Mouse (Mus musculus) intestine, embryonic 15.5 days (tissue): ENCODE data around the gene Klhl32. TPM values are rescaled to one million over a fixed set of nuclear protein-coding genes. Genes with fewer than 3 reads are reported as not detected.
"Not testable (repeated sequence)": the region's sequence is repeated elsewhere in the genome, so short reads cannot be mapped to it uniquely, and the experiment has no call there.

Experiments used
- ATAC-seq: fragments of 200-750 bp; cut with Nextera tagmentation; 2 replicates; pipeline ENCODE4 v1.8.0; 2017; ENCODE audit warnings: moderate TSS enrichment, moderate library complexity
- H3K27ac ChIP-seq: fragments of 300-500 bp; sonication (generic); 2 replicates; pipeline ENCODE4 v1.5.1; 2015; ENCODE audit warnings: mild to moderate bottlenecking, inconsistent platforms
- H3K27me3 ChIP-seq: fragments of 300-500 bp; sonication (generic); replicated peaks from 2 replicates; pipeline ENCODE4 v1.6.1; 2015; ENCODE audit warnings: inconsistent platforms
- H3K36me3 ChIP-seq: fragments of 300-500 bp; sonication (generic); 2 replicates; pipeline ENCODE4 v1.6.1; 2015; ENCODE audit warnings: inconsistent platforms
- H3K4me1 ChIP-seq: fragments of 300-500 bp; sonication (generic); replicated peaks from 2 replicates; pipeline ENCODE4 v1.6.1; 2015; ENCODE audit warnings: inconsistent platforms
- H3K4me2 ChIP-seq: fragments of 300-500 bp; sonication (generic); replicated peaks from 2 replicates; pipeline ENCODE4 v1.6.1; 2015; ENCODE audit warnings: mild to moderate bottlenecking, inconsistent platforms
- H3K4me3 ChIP-seq: fragments of 300-500 bp; sonication (generic); replicated peaks from 2 replicates; pipeline ENCODE4 v1.5.1; 2015; ENCODE audit warnings: inconsistent platforms
- H3K9ac ChIP-seq: fragments of 300-500 bp; sonication (generic); 2 replicates; pipeline ENCODE4 v1.6.1; 2015; ENCODE audit warnings: inconsistent platforms
- H3K9me3 ChIP-seq: fragments of 300-500 bp; sonication (generic); 2 replicates; pipeline ENCODE4 v1.6.1; 2016; ENCODE audit warnings: inconsistent platforms
- WGBS: fragments of 180-500 bp; shearing (Covaris S2); methylation state at CpG from one replicate; pipeline ENCODE4 v1.1.7; 2015; 5-methylcytosine and 5-hydroxymethylcytosine counted together
- polyA plus RNA-seq: library from polyadenylated mRNA; unstranded; fragments of >200 nt; fragmentation: Nextera tagmentation; extraction: Ambion mirVana; gene quantifications from 2 replicates; pipeline ENCODE4 v1.2.1, GENCODE M21; 2015

The Klhl32 gene
- polyA plus RNA-seq, 1 experiment from 2014 or later, result 3.6 TPM

GRCm38 (mm10) chr4:24714367-24714766 lies 136.6 kb downstream of the Klhl32 start:
- Histone ChIP-seq H3K36me3 (no peaks in the 10 kb centered on the region), H3K27ac (no peak overlapping the region), H3K9me3 (no peaks in the 10 kb centered on the region), H3K4me2 (no peak overlapping the region), H3K4me1 (no peaks in the 10 kb centered on the region), H3K4me3 (no peak overlapping the region), H3K9ac (no peak overlapping the region), H3K27me3 (no peaks in the 10 kb centered on the region)
- WGBS, result 83% methylated on average over 10 of the region's 10 CpGs
- no peak for ATAC-seq

DNA sequence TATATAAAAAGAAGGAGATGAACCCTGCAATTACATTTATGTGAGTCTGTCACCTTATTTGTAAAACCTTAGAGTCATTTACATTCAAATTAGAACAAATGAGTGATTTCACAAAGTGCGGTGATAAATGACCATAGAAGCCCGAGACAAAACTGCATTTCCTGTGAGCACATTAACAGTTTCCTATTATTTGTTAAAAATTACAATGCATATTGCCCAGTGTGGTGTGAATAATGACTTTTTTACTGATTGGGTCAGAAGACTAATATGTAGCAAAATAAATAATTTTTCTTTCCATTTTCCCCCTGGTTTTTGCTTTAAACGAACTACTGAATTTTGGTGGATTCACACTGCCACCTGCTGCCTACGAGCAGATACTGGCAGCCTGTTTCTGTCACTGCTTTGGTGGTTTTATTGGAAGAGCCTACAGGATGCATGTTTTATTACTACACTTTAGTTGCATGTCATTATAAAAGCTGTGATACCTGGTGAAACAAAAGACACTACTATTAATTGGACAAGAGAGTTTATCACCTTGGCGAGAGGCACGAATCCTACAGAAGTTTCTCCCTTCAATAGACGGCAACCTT lies 152.3 kb downstream of the Klhl32 start:
- 68% methylated on average over 7 of the region's 7 CpGs for WGBS
- Histone ChIP-seq H3K27ac (no peak overlapping the region), H3K9me3 (no peaks in the 10 kb centered on the region), H3K4me1 (no peaks in the 10 kb centered on the region), H3K4me3 (no peak overlapping the region), H3K36me3 (no peaks in the 10 kb centered on the region), H3K4me2 (no peak overlapping the region), H3K27me3 (no peaks in the 10 kb centered on the region), H3K9ac (no peak overlapping the region)
- ATAC-seq, result no peak

GRCm38 (mm10) chr4:24680080-24680479 lies 170.8 kb downstream of the Klhl32 start:
- 71% methylated on average over 2 of the region's 2 CpGs for WGBS
- no peak overlapping the region for H3K4me2 ChIP-seq
- no peaks in the 10 kb centered on the region for H3K27me3 ChIP-seq
- no peak overlapping the region for H3K27ac ChIP-seq
- H3K9ac ChIP-seq, result no peak overlapping the region
- no peak overlapping the region for H3K4me3 ChIP-seq
- H3K4me1 ChIP-seq, result no peaks in the 10 kb centered on the region
- no peaks in the 10 kb centered on the region for H3K9me3 ChIP-seq
- ATAC-seq, result no peak
- no peaks in the 10 kb centered on the region for H3K36me3 ChIP-seq

DNA sequence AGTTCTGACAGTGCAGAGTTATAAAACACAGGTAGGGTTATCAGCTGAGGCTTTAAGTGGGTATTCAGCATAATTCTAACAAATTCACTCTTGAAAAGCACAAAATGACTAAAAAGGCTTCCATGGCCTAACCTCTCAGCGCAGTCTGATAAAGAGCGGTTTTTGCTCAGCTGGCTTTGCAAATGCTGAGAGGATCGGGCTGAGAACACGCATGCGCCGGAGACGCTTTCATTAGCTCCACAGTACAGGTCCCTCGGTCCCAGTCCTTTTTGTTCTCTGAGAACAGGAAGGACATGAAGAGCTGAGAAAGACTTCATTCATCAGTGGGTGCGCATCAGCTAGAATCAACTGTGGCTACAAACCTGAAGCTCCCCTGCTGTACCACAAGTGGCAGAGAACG lies 180.9 kb downstream of the Klhl32 start:
- no peaks in the 10 kb centered on the region for H3K36me3 ChIP-seq
- H3K4me2 ChIP-seq, result no peak overlapping the region
- no peak overlapping the region for H3K4me3 ChIP-seq
- 89% methylated on average over 10 of the region's 10 CpGs for WGBS
- H3K27me3 ChIP-seq, result no peaks in the 10 kb centered on the region
- H3K4me1 ChIP-seq, result no peaks in the 10 kb centered on the region
- no peaks in the 10 kb centered on the region for H3K9me3 ChIP-seq
- no peak overlapping the region for H3K9ac ChIP-seq
- H3K27ac ChIP-seq, result no peak overlapping the region
- ATAC-seq, result no peak

- H3K4me1 ChIP-seq, result no peaks in the 10 kb centered on the region
- H3K4me2 ChIP-seq, result no peak overlapping the region
- H3K9me3 ChIP-seq, result no peaks in the 10 kb centered on the region
- H3K9ac ChIP-seq, result no peak overlapping the region
- no peak overlapping the region for H3K4me3 ChIP-seq
- no peak overlapping the region for H3K27ac ChIP-seq
- H3K27me3 ChIP-seq, result no peaks in the 10 kb centered on the region
- ATAC-seq, result no peak
- no peaks in the 10 kb centered on the region for H3K36me3 ChIP-seq
- WGBS, result 88% methylated on average over 6 of the region's 6 CpGs
Measured at GRCm38 (mm10) chr4:24659218-24659617, 191.7 kb downstream of the Klhl32 start.

- H3K36me3 ChIP-seq, H3K27ac ChIP-seq, H3K4me1 ChIP-seq, H3K4me2 ChIP-seq, H3K9me3 ChIP-seq, H3K27me3 ChIP-seq, H3K4me3 ChIP-seq, H3K9ac ChIP-seq, ATAC-seq: not testable (repeated sequence)
- WGBS, result 91% methylated on average over 7 of the region's 8 CpGs
Measured at GRCm38 (mm10) chr4:24644735-24645134, 206.2 kb downstream of the Klhl32 start.

DNA sequence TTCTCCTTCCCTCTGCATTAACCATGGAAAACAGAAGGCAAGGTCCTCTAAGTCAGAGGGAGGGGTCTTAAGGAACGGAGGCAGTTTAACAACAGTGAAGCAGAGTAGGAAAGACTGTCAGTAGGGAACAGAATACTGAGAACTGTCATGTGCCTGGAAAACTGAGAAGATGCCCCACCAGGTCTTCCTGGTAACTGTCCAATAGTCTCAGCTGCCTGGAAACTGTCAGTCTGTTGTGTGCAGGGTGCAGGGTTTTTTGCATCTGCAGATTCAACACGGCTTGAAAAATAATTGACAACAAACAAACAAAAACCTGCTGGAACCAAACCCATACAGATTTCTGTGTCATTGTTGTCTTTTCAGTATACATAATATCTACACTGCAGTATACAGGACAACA lies 208.6 kb downstream of the Klhl32 start:
- Histone ChIP-seq H3K4me3 (no peak overlapping the region), H3K4me1 (no peaks in the 10 kb centered on the region), H3K27me3 (no peaks in the 10 kb centered on the region), H3K4me2 (no peak overlapping the region), H3K9ac (no peak overlapping the region), H3K36me3 (no peaks in the 10 kb centered on the region), H3K9me3 (no peaks in the 10 kb centered on the region), H3K27ac (no peak overlapping the region)
- ATAC-seq, result no peak
- WGBS, result 82% methylated on average over 2 of the region's 2 CpGs

GRCm38 (mm10) chr4:24631177-24631911 lies 219.6 kb downstream of the Klhl32 start:
- Histone ChIP-seq H3K9ac (no peak overlapping the region), H3K36me3 (no peaks in the 10 kb centered on the region), H3K27ac (no peak overlapping the region), H3K27me3 (no peaks in the 10 kb centered on the region), H3K4me3 (no peak overlapping the region), H3K4me1 (no peaks in the 10 kb centered on the region), H3K4me2 (no peak overlapping the region), H3K9me3 (no peaks in the 10 kb centered on the region)
- no peak for ATAC-seq
- WGBS, result 74% methylated on average over 9 of the region's 9 CpGs

DNA sequence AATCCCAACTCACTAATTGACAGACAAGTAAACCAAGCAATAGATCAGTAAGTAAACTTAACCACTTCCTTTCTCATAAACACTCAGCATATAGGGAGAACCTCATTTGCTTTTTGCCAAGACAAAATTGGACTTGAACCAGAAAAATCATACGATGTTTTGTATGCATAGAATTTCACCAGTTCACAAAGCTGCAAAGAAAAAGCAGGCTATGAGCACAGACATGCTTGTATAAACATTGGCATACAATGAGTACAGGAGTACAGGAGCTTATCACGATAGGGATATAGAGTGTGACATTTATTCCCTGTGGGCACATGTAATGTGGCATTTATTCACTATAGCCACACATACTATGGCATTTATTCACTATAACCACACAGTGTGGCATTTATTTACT lies 220.5 kb downstream of the Klhl32 start:
- Histone ChIP-seq H3K27me3 (no peaks in the 10 kb centered on the region), H3K9me3 (no peaks in the 10 kb centered on the region), H3K36me3 (no peaks in the 10 kb centered on the region), H3K4me1 (no peaks in the 10 kb centered on the region), H3K9ac (no peak overlapping the region), H3K4me2 (no peak overlapping the region), H3K4me3 (no peak overlapping the region), H3K27ac (no peak overlapping the region)
- no peak for ATAC-seq
- 42% methylated on average over 2 of the region's 2 CpGs for WGBS

DNA sequence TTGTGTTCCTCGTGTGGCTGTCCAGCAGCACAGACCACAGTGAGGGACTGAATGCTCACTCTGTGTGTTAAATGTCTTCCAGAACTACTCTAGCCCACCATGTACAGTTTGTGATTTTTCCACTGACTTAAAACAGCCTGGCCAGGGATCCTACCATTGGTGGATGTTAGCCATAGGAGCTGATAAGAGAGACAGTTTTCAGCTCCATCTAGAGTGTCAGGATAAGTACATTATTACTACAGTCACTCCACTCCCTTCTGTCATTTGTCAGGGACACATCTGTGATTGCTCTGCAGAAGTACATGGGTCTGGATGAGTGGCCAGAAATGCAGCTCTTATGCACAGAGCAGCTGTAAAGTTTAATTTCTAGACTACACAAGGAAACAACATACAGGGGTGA lies 223.1 kb downstream of the Klhl32 start:
- H3K27ac ChIP-seq, result no peak overlapping the region
- H3K4me3 ChIP-seq, result no peak overlapping the region
- no peak overlapping the region for H3K4me2 ChIP-seq
- no peaks in the 10 kb centered on the region for H3K4me1 ChIP-seq
- no peak for ATAC-seq
- no peaks in the 10 kb centered on the region for H3K27me3 ChIP-seq
- 59% methylated on average over 1 of the region's 1 CpGs for WGBS
- no peak overlapping the region for H3K9ac ChIP-seq
- no peaks in the 10 kb centered on the region for H3K36me3 ChIP-seq
- H3K9me3 ChIP-seq, result no peaks in the 10 kb centered on the region

DNA sequence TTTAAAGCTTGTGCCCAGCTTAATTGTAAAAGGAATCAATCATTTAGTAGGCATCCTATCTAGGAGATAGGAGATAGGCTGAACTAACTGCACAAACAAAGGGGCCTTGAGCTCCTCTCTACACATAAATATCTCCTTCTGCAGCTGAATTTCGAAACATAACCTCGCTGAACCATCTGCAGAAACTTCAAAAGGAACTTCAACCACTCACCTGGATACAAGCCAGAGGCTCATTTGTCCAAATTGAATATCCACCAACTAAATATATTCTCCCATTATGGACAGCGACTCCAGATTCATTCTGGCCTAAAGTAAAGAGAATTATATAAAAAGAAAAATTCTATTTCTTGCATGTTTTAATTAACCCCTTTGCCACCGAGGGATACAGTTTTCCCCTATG lies 224.2 kb downstream of the Klhl32 start:
- Histone ChIP-seq H3K27me3 (no peaks in the 10 kb centered on the region), H3K9ac (no peak overlapping the region), H3K4me3 (no peak overlapping the region), H3K36me3 (no peaks in the 10 kb centered on the region), H3K27ac (no peak overlapping the region), H3K4me2 (no peak overlapping the region), H3K9me3 (no peaks in the 10 kb centered on the region), H3K4me1 (no peaks in the 10 kb centered on the region)
- 63% methylated on average over 4 of the region's 4 CpGs for WGBS
- ATAC-seq, result no peak

GRCm38 (mm10) chr4:24625951-24626584 lies 224.9 kb downstream of the Klhl32 start:
- no peak overlapping the region for H3K4me2 ChIP-seq
- no peaks in the 10 kb centered on the region for H3K9me3 ChIP-seq
- H3K4me3 ChIP-seq, result no peak overlapping the region
- no peaks in the 10 kb centered on the region for H3K36me3 ChIP-seq
- no peak overlapping the region for H3K27ac ChIP-seq
- H3K4me1 ChIP-seq, result no peaks in the 10 kb centered on the region
- H3K27me3 ChIP-seq, result no peaks in the 10 kb centered on the region
- H3K9ac ChIP-seq, result no peak overlapping the region
- 69% methylated on average over 13 of the region's 13 CpGs for WGBS
- peak; percentile 49; the same call in 1 of the 2 replicates for ATAC-seq
